Mouse (Mus musculus) liver, embryonic 16.5 days (tissue): ENCODE data around the gene Abi3. TPM values are rescaled to one million over a fixed set of nuclear protein-coding genes. Genes with fewer than 3 reads are reported as not detected.

Source experiments
- ATAC-seq: fragments of 200-750 bp; cut with Nextera tagmentation; 2 replicates; pipeline ENCODE4 v1.8.0; 2017; ENCODE audit warnings: low read depth, mild to moderate bottlenecking, moderate number of reproducible peaks, moderate library complexity
- H3K27ac ChIP-seq: fragments of 300-500 bp; sonication (generic); 2 replicates; pipeline ENCODE4 v1.5.1; 2014; ENCODE audit warnings: mild to moderate bottlenecking, low read length
- H3K27me3 ChIP-seq: fragments of 300-500 bp; sonication (generic); 2 replicates; pipeline ENCODE4 v1.6.1; 2014; ENCODE audit warnings: low read depth, low read length, mixed read lengths; ENCODE audit not compliant: control insufficient read depth, insufficient read depth
- H3K36me3 ChIP-seq: fragments of 300-500 bp; sonication (generic); 2 replicates; pipeline ENCODE4 v1.6.1; 2014; ENCODE audit warnings: mild to moderate bottlenecking; ENCODE audit not compliant: control insufficient read depth, insufficient read depth
- H3K4me1 ChIP-seq: fragments of 300-500 bp; sonication (generic); 2 replicates; pipeline ENCODE4 v1.6.1; 2014; ENCODE audit warnings: low read depth, low read length, mixed read lengths; ENCODE audit not compliant: control insufficient read depth
- H3K4me2 ChIP-seq: fragments of 300-500 bp; sonication (generic); 2 replicates; pipeline ENCODE4 v1.6.1; 2014; ENCODE audit warnings: low read depth, low read length, mixed read lengths
- H3K4me3 ChIP-seq: fragments of 300-500 bp; sonication (generic); 2 replicates; pipeline ENCODE4 v1.5.1; 2014; ENCODE audit warnings: low read depth, mild to moderate bottlenecking, low read length
- H3K9ac ChIP-seq: fragments of 300-500 bp; sonication (generic); 2 replicates; pipeline ENCODE4 v1.6.1; 2014; ENCODE audit warnings: low read depth, low read length
- H3K9me3 ChIP-seq: fragments of 300-500 bp; sonication (generic); replicated peaks from 2 replicates; pipeline ENCODE4 v1.6.1; 2016; ENCODE audit warnings: low read length; ENCODE audit not compliant: control insufficient read depth
- WGBS: fragments of 180-500 bp; shearing (Covaris S2); extraction: QIAGEN DNeasy Blood & Tissue Kit; methylation state at CpG from one replicate; pipeline ENCODE4 v1.1.7; 2014; ENCODE audit not compliant: insufficient replicate concordance; 5-methylcytosine and 5-hydroxymethylcytosine counted together
- polyA plus RNA-seq: library from polyadenylated mRNA; unstranded; fragments of >200 nt; fragmentation: Nextera tagmentation; extraction: Ambion mirVana; gene quantifications from 2 replicates; pipeline ENCODE4 v1.2.1, GENCODE M21; 2015

The Abi3 gene
- polyA plus RNA-seq, 1 experiment from 2014 or later = 7.6 TPM

DNA sequence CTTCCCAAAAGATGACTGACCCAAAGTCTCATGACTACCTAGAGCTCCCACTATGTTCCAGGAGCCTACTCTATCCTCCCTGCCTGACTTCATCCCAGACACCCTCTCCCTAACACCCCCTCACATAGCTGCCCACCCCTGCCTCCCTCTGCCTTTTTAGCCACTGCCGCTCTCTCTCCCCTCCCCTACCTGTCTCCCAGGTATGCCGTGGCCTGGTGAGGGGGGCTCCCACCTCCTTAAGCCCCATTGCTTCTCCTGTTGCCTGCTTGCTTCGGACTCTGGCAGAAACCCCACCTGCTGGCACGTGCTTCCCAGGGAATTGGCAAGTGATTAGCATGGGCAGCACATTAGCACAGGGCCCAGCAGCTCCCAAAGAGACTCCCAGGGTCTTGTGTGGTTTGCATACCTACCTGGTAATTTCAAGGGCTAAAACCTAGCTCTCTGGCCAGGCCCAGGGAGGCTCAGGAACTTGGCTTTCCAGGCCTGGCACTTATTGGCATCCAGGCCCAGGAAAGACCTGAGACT, 12.7 kb downstream of the Abi3 start:
- Histone ChIP-seq H3K4me3 (no peak overlapping the region), H3K27me3 (peaks cover 67% of the 10 kb centered on the region), H3K4me1 (peaks cover 55% of the 10 kb centered on the region), H3K4me2 (no peak overlapping the region), H3K9me3 (no peaks in the 10 kb centered on the region), H3K9ac (no peak overlapping the region), H3K27ac (no peak overlapping the region), H3K36me3 (no peaks in the 10 kb centered on the region)
- 56% methylated on average over 4 of the region's 4 CpGs for WGBS
- no peak for ATAC-seq

DNA sequence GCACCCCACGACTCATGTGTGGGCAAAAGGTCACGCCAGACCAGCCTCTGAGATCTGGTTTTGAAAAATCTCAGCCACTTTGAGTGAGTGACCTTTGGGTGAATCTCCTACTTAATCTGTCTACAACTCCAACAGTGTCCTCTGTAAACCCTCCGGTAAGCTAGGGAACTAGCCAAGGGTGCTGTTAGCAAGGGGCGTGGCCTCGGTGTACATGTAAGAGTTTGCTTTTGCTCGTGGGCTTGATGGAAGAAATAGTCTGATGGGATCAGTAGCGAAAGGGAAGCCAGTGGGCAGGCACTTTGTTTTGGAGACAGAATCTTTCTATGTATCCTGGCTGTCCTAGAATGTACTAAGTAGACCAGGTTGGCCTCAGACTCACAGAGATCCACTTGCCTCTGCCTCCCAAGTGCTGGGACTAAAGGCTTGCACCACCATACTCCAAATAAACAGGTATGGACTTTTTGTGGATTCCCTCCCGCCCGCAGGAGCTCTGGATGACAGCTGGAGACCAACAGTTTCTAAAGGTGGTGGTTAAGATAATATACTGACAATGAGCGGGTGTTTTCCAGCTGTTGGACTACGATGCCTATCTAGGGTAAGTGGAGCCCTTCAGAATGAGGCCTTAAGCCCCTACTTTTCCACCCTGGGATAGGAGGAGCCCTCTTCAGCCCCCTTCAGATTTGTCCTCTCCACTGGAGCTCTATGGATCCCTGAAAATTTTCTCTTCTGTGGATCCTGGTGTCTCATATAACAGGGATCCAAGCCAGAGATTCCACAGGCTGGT, 13.9 kb downstream of the Abi3 start:
- Histone ChIP-seq H3K27me3 (peaks cover 58% of the 10 kb centered on the region), H3K4me2 (no peak overlapping the region), H3K36me3 (no peaks in the 10 kb centered on the region), H3K4me3 (no peak overlapping the region), H3K9me3 (no peaks in the 10 kb centered on the region), H3K4me1 (peaks cover 53% of the 10 kb centered on the region), H3K27ac (no peak overlapping the region), H3K9ac (no peak overlapping the region)
- ATAC-seq = no peak
- WGBS = 34% methylated on average over 11 of the region's 11 CpGs

GRCm38 (mm10) chr11:95827464-95828085, 14.7 kb downstream of the Abi3 start:
- no peak for ATAC-seq
- 11% methylated on average over 3 of the region's 3 CpGs for WGBS
- Histone ChIP-seq H3K4me2 (peak overlapping the region; percentile 39), H3K4me1 (peaks cover 57% of the 10 kb centered on the region), H3K9me3 (no peaks in the 10 kb centered on the region), H3K4me3 (peak overlapping the region; percentile 47), H3K27me3 (peaks cover 50% of the 10 kb centered on the region), H3K36me3 (no peaks in the 10 kb centered on the region), H3K27ac (peak overlapping the region; percentile 83), H3K9ac (peak overlapping the region; percentile 55)

- H3K27ac ChIP-seq = peak overlapping the region; percentile 83
- H3K9me3 ChIP-seq = no peaks in the 10 kb centered on the region
- peak overlapping the region; percentile 55 for H3K9ac ChIP-seq
- peak overlapping the region; percentile 39 for H3K4me2 ChIP-seq
- peaks cover 45% of the 10 kb centered on the region for H3K27me3 ChIP-seq
- WGBS = 8% methylated on average over 3 of the region's 3 CpGs
- no peaks in the 10 kb centered on the region for H3K36me3 ChIP-seq
- H3K4me1 ChIP-seq = peaks cover 57% of the 10 kb centered on the region
- H3K4me3 ChIP-seq = peak overlapping the region; percentile 47
- ATAC-seq = no peak
Measured at GRCm38 (mm10) chr11:95827168-95827447, 15.2 kb downstream of the Abi3 start.

GRCm38 (mm10) chr11:95826317-95827167, 15.7 kb downstream of the Abi3 start:
- peak overlapping the region; percentile 83 for H3K27ac ChIP-seq
- H3K4me1 ChIP-seq = peaks cover 57% of the 10 kb centered on the region
- no peaks in the 10 kb centered on the region for H3K9me3 ChIP-seq
- H3K4me3 ChIP-seq = peak overlapping the region; percentile 47
- H3K36me3 ChIP-seq = no peaks in the 10 kb centered on the region
- H3K9ac ChIP-seq = peak overlapping the region; percentile 55
- H3K27me3 ChIP-seq = peaks cover 40% of the 10 kb centered on the region
- 35% methylated on average over 6 of the region's 6 CpGs for WGBS
- ATAC-seq = peak; percentile 5; the same call in 1 of the 2 replicates
- H3K4me2 ChIP-seq = peak overlapping the region; percentile 39

GRCm38 (mm10) chr11:95825625-95826024, 16.7 kb downstream of the Abi3 start:
- H3K9ac ChIP-seq = peak overlapping the region; percentile 86
- peak overlapping the region; percentile 90 for H3K4me2 ChIP-seq
- peak overlapping the region; percentile 57 for H3K27ac ChIP-seq
- peak overlapping the region; percentile 76 for H3K4me3 ChIP-seq
- no peak for ATAC-seq
- H3K36me3 ChIP-seq = no peaks in the 10 kb centered on the region
- WGBS = 39% methylated on average over 3 of the region's 3 CpGs
- peaks cover 31% of the 10 kb centered on the region for H3K27me3 ChIP-seq
- H3K9me3 ChIP-seq = no peaks in the 10 kb centered on the region
- H3K4me1 ChIP-seq = peaks cover 48% of the 10 kb centered on the region

- Histone ChIP-seq H3K4me2 (peak overlapping the region; percentile 90), H3K27ac (peak overlapping the region; percentile 79), H3K9me3 (no peaks in the 10 kb centered on the region), H3K27me3 (peaks cover 23% of the 10 kb centered on the region), H3K9ac (peak overlapping the region; percentile 86), H3K4me1 (peaks cover 44% of the 10 kb centered on the region), H3K36me3 (no peaks in the 10 kb centered on the region), H3K4me3 (peak overlapping the region; percentile 76)
- ATAC-seq = no peak
- WGBS = 2% methylated on average over 11 of the region's 11 CpGs
Measured at GRCm38 (mm10) chr11:95824877-95825243, 17.4 kb downstream of the Abi3 start.

DNA sequence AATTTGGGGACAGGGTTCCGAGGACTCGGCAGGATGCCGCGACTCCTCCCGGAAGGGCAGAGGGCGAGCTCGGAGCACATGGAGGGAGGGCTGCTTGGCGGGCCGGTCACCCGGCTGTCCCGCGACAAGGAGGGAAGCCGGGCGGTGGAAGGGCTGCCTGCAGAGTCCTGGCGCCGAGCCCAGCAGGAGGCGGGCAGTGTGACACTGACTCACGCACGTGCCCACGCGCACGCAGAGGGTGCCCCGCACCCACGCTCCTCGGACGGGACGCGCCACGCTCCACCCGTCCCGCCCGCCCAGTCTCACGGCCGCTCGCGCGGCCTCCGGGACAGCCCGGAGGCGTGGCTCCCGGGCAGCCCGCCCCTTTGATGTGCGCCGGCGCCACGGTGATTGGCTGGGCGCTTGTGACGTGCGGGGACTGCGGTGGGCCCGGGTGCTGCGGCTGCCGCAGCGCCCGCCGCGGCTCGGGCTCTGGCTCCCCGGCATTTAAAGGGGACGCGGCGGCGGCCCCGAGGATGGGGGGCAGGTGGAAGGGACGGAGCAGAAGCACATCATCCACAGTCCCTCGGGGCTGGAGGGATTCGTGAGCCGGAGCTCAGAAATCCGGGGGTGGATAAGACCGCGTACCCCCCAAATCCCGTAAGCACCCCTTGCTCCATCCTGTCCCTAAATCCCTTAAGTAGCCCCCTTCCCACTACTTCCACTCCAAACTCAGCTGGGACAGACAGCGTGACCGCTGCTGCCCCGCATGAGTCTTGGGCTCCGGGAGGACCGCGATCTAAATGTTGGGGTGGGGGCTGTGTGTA, 18.0 kb downstream of the Abi3 start, which contains the start of gene Phospho1:
Gene Phospho1 (plus strand): TSS at position 429 of the 806 bp plus-strand sequence.
- Histone ChIP-seq H3K4me3 (peak within 1 kb of the TSS; percentile 76), H3K27me3 (peaks cover 17% of the 10 kb centered on the region), H3K36me3 (no peaks in the 10 kb centered on the region), H3K9me3 (no peaks in the 10 kb centered on the region), H3K9ac (peak within 1 kb of the TSS; percentile 86), H3K27ac (peak within 1 kb of the TSS; percentile 79), H3K4me2 (peak within 1 kb of the TSS; percentile 90), H3K4me1 (peaks cover 44% of the 10 kb centered on the region)
- ATAC-seq = peak; percentile 97
- WGBS = under 1% methylated on average over 64 of the region's 78 CpGs
